Mouse (Mus musculus): ENCODE measurements around the gene Dnajc7.

Gene Dnajc7

GRCm38 (mm10) chr11:100579116-100579799 lies 40.7 kb downstream of the Dnajc7 start:
- ChIA-PET POLR2A (interaction anchor here (0.6 to 4.6 kb wide), 15 partner anchors 12 to 133 kb away, joined by 3 to 24 read pairs (median 4); partner anchors contain the start of genes Acly (in 3 of the 4), Kat2a (in 1 of the 4) and Nkiras2 (in 1 of the 4)), CTCF (interaction anchor here in 1 of 4 experiments (1.4 kb wide), 1 partner anchor 116 kb away, joined by 5 read pairs; no protein-coding TSS in a partner anchor)

GRCm38 (mm10) chr11:100577852-100578599 lies 41.9 kb downstream of the Dnajc7 start:
- ChIA-PET POLR2A (interaction anchor here in 3 of 4 experiments (0.6 to 4.6 kb wide), 16 partner anchors 9 to 361 kb away, joined by 3 to 24 read pairs (median 3); partner anchors contain the start of genes Acly (in 2 of the 3), Hspb9 (in 1 of the 3), Jup (in 1 of the 3) and Kat2a (in 1 of the 3)), CTCF (interaction anchor here in 1 of 4 experiments (0.5 kb wide), 1 partner anchor 681 kb away, joined by 3 read pairs; no protein-coding TSS in a partner anchor)

GRCm38 (mm10) chr11:100576256-100576655 lies 43.7 kb downstream of the Dnajc7 start:
- CTCF ChIA-PET: interaction anchor here in 2 of 4 experiments (0.6 to 1.2 kb wide), 4 partner anchors 70 to 200 kb away, joined by 3 to 4 read pairs (median 4); no protein-coding TSS in a partner anchor
- POLR2A ChIA-PET: interaction anchor here (0.6 to 4.6 kb wide), 35 partner anchors 10 to 595 kb away, joined by 3 to 24 read pairs (median 3); partner anchors contain the start of genes Acly (in 3 of the 4), Dnajc7 (in 1 of the 4), Eif1 (in 1 of the 4) and Hspb9 (in 1 of the 4)

GRCm38 (mm10) chr11:100575484-100575855 lies 44.5 kb downstream of the Dnajc7 start:
- ChIA-PET POLR2A (interaction anchor here in 2 of 4 experiments (0.7 to 4.6 kb wide), 14 partner anchors 9 to 253 kb away, joined by 3 to 24 read pairs (median 3); partner anchors contain the start of gene Acly (in 2 of the 2)), CTCF (interaction anchor here in 1 of 4 experiments (0.6 kb wide), 1 partner anchor 259 kb away, joined by 3 read pairs; no protein-coding TSS in a partner anchor)

GRCm38 (mm10) chr11:100574708-100575483 lies 45.1 kb downstream of the Dnajc7 start, which contains the start of gene Cnp:
Cnp (plus strand) TSS chr11:100574904.
- CTCF ChIA-PET: interaction anchor here in 1 of 4 experiments (0.6 kb wide), 1 partner anchor 260 kb away, joined by 3 read pairs; no protein-coding TSS in a partner anchor
- POLR2A ChIA-PET: interaction anchor here in 2 of 4 experiments (0.7 to 4.6 kb wide), 10 partner anchors 8 to 149 kb away, joined by 3 to 24 read pairs (median 4); partner anchors contain the start of gene Acly (in 1 of the 2)

- POLR2A ChIA-PET: no interaction called here
- CTCF ChIA-PET: no interaction called here
Observed at GRCm38 (mm10) chr11:100574188-100574587, 45.8 kb downstream of the Dnajc7 start.

- CTCF ChIA-PET: no interaction called here
- POLR2A ChIA-PET: interaction anchor here in 2 of 4 experiments (0.6 to 1.1 kb wide), 2 partner anchors 43 to 1969 kb away, joined by 5 read pairs; partner anchors contain the start of gene Acly (in 1 of the 2)
Observed at GRCm38 (mm10) chr11:100571202-100571567, 48.8 kb downstream of the Dnajc7 start.

GRCm38 (mm10) chr11:100570430-100571201 lies 49.4 kb downstream of the Dnajc7 start:
- CTCF ChIA-PET: interaction anchor here in 1 of 4 experiments (0.6 to 1.7 kb wide), 2 partner anchors 117 to 175 kb away, joined by 3 to 4 read pairs; no protein-coding TSS in a partner anchor

GRCm38 (mm10) chr11:100569789-100570188 lies 50.2 kb downstream of the Dnajc7 start:
- CTCF ChIA-PET: interaction anchor here in 3 of 4 experiments (0.6 to 1.7 kb wide), 5 partner anchors 11 to 175 kb away, joined by 3 to 4 read pairs (median 3); no protein-coding TSS in a partner anchor
- POLR2A ChIA-PET: interaction anchor here in 3 of 4 experiments (0.7 to 1.7 kb wide), 7 partner anchors 10 to 194 kb away, joined by 3 to 7 read pairs (median 3); partner anchors contain the start of gene Acly (in 2 of the 3)

More at GRCm38 (mm10) chr11:100570430-100571201, 49.4 kb downstream of the Dnajc7 start:
- POLR2A ChIA-PET: interaction anchor here in 2 of 4 experiments (1.3 to 1.7 kb wide), 3 partner anchors 11 to 128 kb away, joined by 3 to 7 read pairs (median 4); partner anchors contain the start of gene Acly (in 1 of the 2)

- ChIA-PET CTCF (interaction anchor here in 3 of 4 experiments (1.0 to 2.1 kb wide), 8 partner anchors 11 to 177 kb away, joined by 3 to 9 read pairs (median 4); partner anchors contain the start of gene Acly (in 1 of the 3)), POLR2A (interaction anchor here in 3 of 4 experiments (0.7 to 1.6 kb wide), 9 partner anchors 9 to 193 kb away, joined by 3 to 5 read pairs (median 3); partner anchors contain the start of genes Acly (in 3 of the 3), Dhx58 (in 1 of the 3) and Klhl11 (in 1 of the 3))
Observed at GRCm38 (mm10) chr11:100568692-100569091, 51.3 kb downstream of the Dnajc7 start.

GRCm38 (mm10) chr11:100567815-100568245 lies 52.1 kb downstream of the Dnajc7 start:
- CTCF ChIA-PET: interaction anchor here (0.6 to 2.1 kb wide), 10 partner anchors 10 to 1016 kb away, joined by 3 to 9 read pairs (median 4); partner anchors contain the start of gene Acly (in 1 of the 4)
- POLR2A ChIA-PET: interaction anchor here in 3 of 4 experiments (0.6 to 1.6 kb wide), 12 partner anchors 8 to 175 kb away, joined by 3 to 6 read pairs (median 3); partner anchors contain the start of genes Acly (in 3 of the 3), Dhx58 (in 1 of the 3) and Klhl11 (in 1 of the 3)

- CTCF ChIA-PET: interaction anchor here in 3 of 4 experiments (0.8 to 2.1 kb wide), 5 partner anchors 9 to 148 kb away, joined by 3 to 9 read pairs (median 4); no protein-coding TSS in a partner anchor
Observed at GRCm38 (mm10) chr11:100567229-100567628, 52.7 kb downstream of the Dnajc7 start.

GRCm38 (mm10) chr11:100564703-100565102 lies 55.3 kb downstream of the Dnajc7 start:
- ChIA-PET POLR2A (interaction anchor here (0.6 to 2.3 kb wide), 18 partner anchors 9 to 245 kb away, joined by 3 to 14 read pairs (median 4); partner anchors contain the start of genes Acly (in 1 of the 4) and Eif1 (in 1 of the 4)), CTCF (interaction anchor here in 1 of 4 experiments (0.7 kb wide), 2 partner anchors 109 to 195 kb away, joined by 3 to 4 read pairs; no protein-coding TSS in a partner anchor)

More at GRCm38 (mm10) chr11:100567229-100567628, 52.7 kb downstream of the Dnajc7 start:
- POLR2A ChIA-PET: interaction anchor here in 2 of 4 experiments (0.6 to 2.2 kb wide), 6 partner anchors 9 to 219 kb away, joined by 3 to 9 read pairs (median 4); partner anchors contain the start of genes Acly (in 1 of the 2) and Nkiras2 (in 1 of the 2)

- POLR2A ChIA-PET: interaction anchor here (0.6 to 2.3 kb wide), 23 partner anchors 9 to 245 kb away, joined by 3 to 14 read pairs (median 3); partner anchors contain the start of genes Acly (in 2 of the 4), Dnajc7 (in 1 of the 4), Eif1 (in 1 of the 4) and Hspb9 (in 1 of the 4)
- CTCF ChIA-PET: interaction anchor here in 2 of 4 experiments (0.5 to 1.0 kb wide), 5 partner anchors 9 to 1223 kb away, joined by 3 to 7 read pairs (median 4); no protein-coding TSS in a partner anchor
Observed at GRCm38 (mm10) chr11:100564297-100564696, 55.7 kb downstream of the Dnajc7 start.

GRCm38 (mm10) chr11:100561748-100562147 lies 58.2 kb downstream of the Dnajc7 start:
- ChIA-PET CTCF (no interaction called here), POLR2A (interaction anchor here in 2 of 4 experiments (0.6 to 1.8 kb wide), 6 partner anchors 34 to 164 kb away, joined by 3 to 9 read pairs (median 3); partner anchors contain the start of genes Jup (in 2 of the 2), Acly (in 1 of the 2) and Nkiras2 (in 1 of the 2))
